Mouse (Mus musculus) heart, postnatal 0 days (tissue): ENCODE measurements around the gene Filip1. TPM values are rescaled to one million over a fixed set of nuclear protein-coding genes. Genes with fewer than 3 reads are reported as not detected.
A peak's percentile ranks its signal among the peaks of the same experiment; 100 is the strongest.

ENCODE experiments used
- ATAC-seq: fragments of 200-750 bp; cut with Nextera tagmentation; 2 replicates; pipeline ENCODE4 v1.8.0; 2017; ENCODE audit warnings: low read depth, moderate number of reproducible peaks, moderate library complexity; ENCODE audit not compliant: insufficient read depth
- DNase-seq: peaks from one replicate; pipeline ENCODE4 v3.0.0-alpha.2; 2016; ENCODE audit warnings: low spot score
- H3K27ac ChIP-seq: fragments of 300-500 bp; sonication (generic); 2 replicates; pipeline ENCODE4 v1.5.1; 2014; ENCODE audit warnings: low read depth, mild to moderate bottlenecking
- H3K27me3 ChIP-seq: fragments of 300-500 bp; sonication (generic); 2 replicates; pipeline ENCODE4 v1.6.1; 2014; ENCODE audit warnings: low read length, mixed read lengths; ENCODE audit not compliant: control insufficient read depth, insufficient read depth
- H3K36me3 ChIP-seq: fragments of 300-500 bp; sonication (generic); replicated peaks from 2 replicates; pipeline ENCODE4 v1.6.1; 2014; ENCODE audit warnings: low read length, mixed read lengths; ENCODE audit not compliant: control insufficient read depth, insufficient read depth
- H3K4me1 ChIP-seq: fragments of 300-500 bp; sonication (generic); 2 replicates; pipeline ENCODE4 v1.6.1; 2014; ENCODE audit warnings: antibody characterized with exemption; ENCODE audit not compliant: control insufficient read depth, insufficient read depth
- H3K4me2 ChIP-seq: fragments of 300-500 bp; sonication (generic); 2 replicates; pipeline ENCODE4 v1.6.1; 2014; ENCODE audit warnings: low read depth, mild to moderate bottlenecking, low read length, moderate library complexity
- H3K4me3 ChIP-seq: fragments of 300-500 bp; sonication (generic); 2 replicates; pipeline ENCODE4 v1.5.1; 2014; ENCODE audit warnings: low read depth, low read length
- H3K9ac ChIP-seq: fragments of 300-500 bp; sonication (generic); replicated peaks from 2 replicates; pipeline ENCODE4 v1.6.1; 2014; ENCODE audit warnings: low read depth, low read length, mixed read lengths
- H3K9me3 ChIP-seq: fragments of 300-500 bp; sonication (generic); replicated peaks from 2 replicates; pipeline ENCODE4 v1.6.1; 2016; ENCODE audit warnings: low read length; ENCODE audit not compliant: control insufficient read depth
- CTCF ChIP-seq: IDR thresholded peaks from 2 replicates; pipeline ENCODE4 v1.5.1; 2016; ENCODE audit warnings: antibody characterized with exemption, control low read depth, low read depth
- EP300 ChIP-seq: IDR thresholded peaks from 2 replicates; pipeline ENCODE4 v1.6.1; 2016; ENCODE audit warnings: antibody characterized with exemption, low read depth
- WGBS: fragments of 180-500 bp; shearing (Covaris S2); extraction: QIAGEN DNeasy Blood & Tissue Kit; methylation state at CpG from one replicate; pipeline ENCODE4 v1.1.7; 2014; 5-methylcytosine and 5-hydroxymethylcytosine counted together
- polyA plus RNA-seq: library from polyadenylated mRNA; unstranded; fragments of >200 nt; fragmentation: Nextera tagmentation; extraction: Ambion mirVana; gene quantifications from 2 replicates; pipeline ENCODE4 v1.2.1, GENCODE M21; 2015
- total RNA-seq: library from RNA; depleted of rRNA; stranded (reverse); fragments of >200 nt; gene quantifications from 2 replicates; pipeline ENCODE4 v1.2.3, GENCODE M21; 2014; ENCODE audit warnings: low replicate concordance

The Filip1 gene
- total and polyA plus RNA-seq, 2 experiments from 2014 or later: 27.4 to 39.0 TPM

GRCm38 (mm10) chr9:79805426-79805825, 207.2 kb downstream of the Filip1 start:
- H3K4me1 ChIP-seq: no peaks in the 10 kb centered on the region

GRCm38 (mm10) chr9:79796461-79797135, 216.1 kb downstream of the Filip1 start:
- no peak for ATAC-seq
- Histone ChIP-seq H3K4me3 (no peak overlapping the region), H3K36me3 (no peaks in the 10 kb centered on the region), H3K9me3 (no peaks in the 10 kb centered on the region), H3K4me1 (peaks cover 7% of the 10 kb centered on the region), H3K27ac (no peak overlapping the region), H3K27me3 (no peaks in the 10 kb centered on the region), H3K9ac (no peak overlapping the region), H3K4me2 (no peak overlapping the region)
- no peak for DNase-seq
- TF ChIP-seq CTCF (no peak), EP300 (no peak)
- WGBS: 59% methylated on average over 7 of the region's 7 CpGs

More at GRCm38 (mm10) chr9:79805426-79805825, 207.2 kb downstream of the Filip1 start:
- Histone ChIP-seq H3K9me3 (no peaks in the 10 kb centered on the region), H3K36me3 (peaks cover 9% of the 10 kb centered on the region; the same call in 1 of the 2 replicates), H3K9ac (no peak overlapping the region), H3K27ac (no peak overlapping the region), H3K4me3 (no peak overlapping the region), H3K27me3 (no peaks in the 10 kb centered on the region), H3K4me2 (no peak overlapping the region)
- WGBS: 94% methylated on average over 10 of the region's 10 CpGs
- DNase-seq (no peak), ATAC-seq (no peak)
- no peak for TF ChIP-seq CTCF
- no peak for TF ChIP-seq EP300

GRCm38 (mm10) chr9:79795076-79795475, 217.6 kb downstream of the Filip1 start:
- H3K27me3 ChIP-seq: no peaks in the 10 kb centered on the region
- no peaks in the 10 kb centered on the region for H3K36me3 ChIP-seq
- no peaks in the 10 kb centered on the region for H3K9me3 ChIP-seq
- WGBS: 60% methylated on average over 1 of the region's 1 CpGs
- H3K9ac ChIP-seq: no peak overlapping the region
- no peak for TF ChIP-seq CTCF
- no peak for TF ChIP-seq EP300
- no peak for ATAC-seq
- H3K27ac ChIP-seq: no peak overlapping the region
- H3K4me1 ChIP-seq: peaks cover 7% of the 10 kb centered on the region
- H3K4me2 ChIP-seq: no peak overlapping the region
- H3K4me3 ChIP-seq: no peak overlapping the region
- no peak for DNase-seq

- Histone ChIP-seq H3K36me3 (no peaks in the 10 kb centered on the region), H3K4me2 (peak within 1 kb of the TSS; percentile 69), H3K4me1 (peaks cover 7% of the 10 kb centered on the region), H3K27me3 (no peaks in the 10 kb centered on the region), H3K4me3 (peak within 1 kb of the TSS; percentile 99), H3K9me3 (no peaks in the 10 kb centered on the region), H3K9ac (peak within 1 kb of the TSS; percentile 92), H3K27ac (peak within 1 kb of the TSS; percentile 90)
- DNase-seq (peak; percentile 98), ATAC-seq (peak; percentile 99)
- TF ChIP-seq EP300 (no peak), CTCF (no peak)
- under 1% methylated on average over 88 of the region's 91 CpGs for WGBS
Measured at GRCm38 (mm10) chr9:79792841-79793835, 219.5 kb downstream of the Filip1 start, which contains the start of gene Tmem30a. Gene Tmem30a (minus strand): TSS chr9:79793507.

GRCm38 (mm10) chr9:79785794-79786085, 226.9 kb downstream of the Filip1 start:
- ATAC-seq (no peak), DNase-seq (no peak)
- Histone ChIP-seq H3K4me3 (no peak overlapping the region), H3K27me3 (no peaks in the 10 kb centered on the region), H3K36me3 (no peaks in the 10 kb centered on the region), H3K4me2 (no peak overlapping the region), H3K9me3 (no peaks in the 10 kb centered on the region), H3K4me1 (no peaks in the 10 kb centered on the region), H3K9ac (no peak overlapping the region), H3K27ac (no peak overlapping the region)
- 70% methylated on average over 2 of the region's 2 CpGs for WGBS
- no peak for TF ChIP-seq CTCF
- TF ChIP-seq EP300: no peak
